Mouse (Mus musculus) layer of hippocampus, adult 8-10 months (tissue): ENCODE measurements around the gene Tmem255b. TPM values are rescaled to one million over a fixed set of nuclear protein-coding genes. Genes with fewer than 3 reads are reported as not detected.

Experiments
- total RNA-seq, 4 experiments: library from RNA; stranded (reverse); gene quantifications; 2 replicates each; pipeline ENCODE4 v1.2.4; 2022

The Tmem255b gene
- total RNA-seq, 4 experiments from 2014 or later: 4.9 to 6.8 (median 6.1) TPM

Other genes with a start within 250 kb of the Tmem255b start
- gene Grtp1, start 234.6 kb upstream of the Tmem255b start, total RNA-seq: 1 to 10 TPM; 3.9 to 6.7 (median 5.5) TPM
- gene Adprhl1, start 181.0 kb upstream of the Tmem255b start, total RNA-seq: 1 to 10 TPM in 2 of 4 experiments, under 1 TPM in 2; 0.59 to 1.3 (median 1.0) TPM
- 10 to 100 TPM; 35.8 to 39.8 (median 38.4) TPM for gene Dcun1d2, start 147.1 kb upstream of the Tmem255b start, total RNA-seq
- 10 to 100 TPM; 45.3 to 53.0 (median 49.2) TPM for gene Tmco3, start 147.0 kb upstream of the Tmem255b start, total RNA-seq
- gene Tfdp1, start 96.4 kb upstream of the Tmem255b start, total RNA-seq: 10 to 100 TPM; 58.4 to 71.6 (median 67.4) TPM
- gene Atp4b, start 38.4 kb upstream of the Tmem255b start, total RNA-seq: not detected
- not detected for gene Grk1, start 30.1 kb upstream of the Tmem255b start, total RNA-seq
- 100 to 1,000 TPM in 2 of 4 experiments, 10 to 100 TPM in 2; 84.4 to 105 (median 93.8) TPM for gene Gas6, start 59.3 kb downstream of the Tmem255b start, total RNA-seq
- not detected for gene 1700029H14Rik, start 127.3 kb downstream of the Tmem255b start, total RNA-seq
- gene Rasa3, start 242.4 kb downstream of the Tmem255b start, total RNA-seq: 10 to 100 TPM; 62.7 to 74.3 (median 68.2) TPM